Mouse (Mus musculus): ENCODE results near the gene Kcnq2. TPM values are rescaled to one million over a fixed set of nuclear protein-coding genes. Genes with fewer than 3 reads are reported as not detected.

Gene Kcnq2
- 100 to 1,000 TPM; 213 to 234 TPM for total RNA-seq (2021)
- long read RNA-seq, full-length matches to known transcripts: 5 of 42 reads
- long read RNA-seq, partial matches to known transcripts: 24 of 42 reads
- long read RNA-seq, other reads (novel, unspliced or antisense): 13 of 42 reads

DNA sequence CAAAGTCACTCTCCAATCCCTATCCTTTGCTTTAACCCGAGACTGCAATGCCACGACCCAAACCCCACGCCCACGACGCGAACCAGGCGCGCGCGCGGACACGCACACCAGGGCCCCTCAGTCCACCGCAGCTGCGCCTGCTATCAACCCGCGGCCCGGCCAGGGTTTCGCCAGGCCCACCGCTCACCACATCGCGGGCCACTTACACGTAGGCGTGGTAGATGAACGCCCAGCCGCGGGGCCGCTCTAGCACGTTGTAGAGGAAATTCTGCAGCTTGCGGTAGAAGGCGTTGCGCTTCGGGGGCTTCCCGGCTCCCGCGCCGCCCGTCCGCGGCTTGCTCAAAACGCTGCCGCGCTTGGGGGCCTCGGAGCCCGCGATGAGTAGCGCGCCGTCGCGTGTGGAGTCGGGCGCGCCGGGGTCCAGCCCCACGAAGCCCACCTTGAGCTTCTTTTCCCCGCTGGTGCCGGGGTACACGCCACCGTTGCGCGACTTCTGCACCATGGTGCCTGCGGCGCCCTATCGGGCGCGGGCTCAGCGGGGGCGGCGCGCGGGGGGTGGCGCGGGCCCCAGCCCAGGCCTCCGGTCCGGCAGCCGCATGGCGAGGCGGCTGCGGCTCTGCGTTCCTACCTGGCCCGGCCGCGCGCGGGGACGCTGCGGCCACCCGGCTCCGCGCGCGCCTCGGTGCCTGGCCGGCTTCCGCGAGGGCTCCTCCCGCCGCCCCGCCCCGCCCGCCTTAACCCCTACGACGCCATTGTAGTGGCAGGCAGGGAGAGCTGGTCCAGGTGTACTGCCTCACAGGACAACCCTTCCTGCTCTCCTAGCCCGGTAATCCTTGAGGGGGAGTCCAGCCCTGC is at the start of gene Kcnq2:
Gene Kcnq2, minus strand, starts transcription at position 710 of the 855 bp plus-strand sequence.
- peak; percentile 54 to 55 for DNase-seq (ENCODE audit: low spot score in 2 of 2)

DNA sequence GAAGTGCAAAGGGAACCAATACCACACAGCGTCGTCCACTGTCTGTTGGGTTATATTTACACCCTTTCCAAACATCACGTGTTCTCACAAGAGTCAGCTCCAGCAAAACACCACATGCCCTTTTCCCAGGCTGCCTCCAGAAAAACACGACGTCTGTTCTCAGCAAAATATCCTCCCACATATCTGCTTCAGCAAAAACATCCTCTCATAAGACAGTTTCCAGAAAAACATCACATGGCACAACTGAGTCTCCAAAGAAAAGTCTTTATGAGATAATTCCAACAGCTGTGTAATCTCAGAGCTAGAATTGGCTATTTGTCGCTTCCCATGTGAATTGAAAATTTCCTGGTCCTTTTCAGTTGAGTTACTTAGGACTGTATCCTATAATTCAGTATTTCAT is 45.8 kb upstream of the Kcnq2 start:
- DNase-seq (ENCODE audit: low spot score in 2 of 2): no peak

DNA sequence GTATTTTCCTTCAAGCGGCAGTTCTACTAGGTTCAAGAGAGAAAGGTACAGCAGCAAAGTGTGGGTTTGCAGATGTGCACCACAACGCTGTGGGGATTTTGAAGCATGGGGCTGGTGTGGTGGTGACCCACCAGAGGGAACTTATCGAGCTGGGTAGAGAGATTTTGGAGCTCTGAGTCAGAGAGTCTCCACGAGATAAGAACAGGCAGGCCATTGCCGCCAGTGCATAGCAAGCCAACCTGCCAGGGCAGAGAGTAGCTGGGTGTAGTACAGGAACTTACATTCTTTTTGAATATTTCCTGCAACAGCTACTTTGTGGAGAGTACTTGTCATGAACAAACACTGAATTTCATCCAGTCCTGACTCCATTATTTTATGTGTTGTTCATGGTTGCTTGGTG is 43.4 kb upstream of the Kcnq2 start:
- DNase-seq (ENCODE audit: low spot score in 2 of 2): no peak

DNA sequence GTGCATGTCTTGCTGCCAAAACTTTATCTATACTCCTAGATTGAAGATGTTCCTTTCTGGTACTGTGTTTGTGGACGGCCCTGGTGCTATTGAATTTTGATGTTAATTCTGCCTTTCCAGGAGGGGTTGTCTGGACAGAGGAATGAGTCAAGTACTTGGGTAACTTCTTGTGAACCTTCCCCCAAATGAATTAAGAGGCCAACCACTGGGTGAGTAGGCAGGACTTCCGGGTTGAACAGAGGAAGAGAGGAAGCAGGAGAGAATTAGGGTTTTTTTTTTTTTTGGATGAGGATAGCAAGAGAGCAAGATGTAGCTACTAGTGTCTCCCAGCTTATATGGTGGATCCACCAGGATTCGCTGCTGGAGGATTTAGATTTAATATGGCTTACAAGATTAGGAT is 42.9 kb upstream of the Kcnq2 start:
- DNase-seq (ENCODE audit: low spot score in 2 of 2): no peak

DNA sequence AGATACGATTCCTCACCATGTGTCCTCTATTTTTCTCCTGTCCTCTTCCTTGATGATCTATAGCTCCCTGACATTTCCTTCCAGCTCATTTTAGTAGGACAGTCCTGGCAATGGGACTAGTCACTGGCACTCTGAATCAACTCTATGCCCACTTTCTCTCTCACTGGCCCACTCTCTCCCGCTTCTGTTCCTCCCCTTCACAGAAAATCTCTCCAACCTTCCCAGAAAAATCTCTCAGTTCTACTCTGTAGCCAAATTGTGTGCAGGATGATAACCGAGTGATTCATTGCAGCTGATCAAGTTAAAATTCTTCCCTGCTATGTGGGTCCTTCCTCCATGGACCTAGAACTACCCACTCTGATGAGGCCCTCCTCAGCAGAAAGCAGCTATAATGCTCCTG is 39.5 kb upstream of the Kcnq2 start:
- DNase-seq (ENCODE audit: low spot score in 2 of 2): no peak

DNA sequence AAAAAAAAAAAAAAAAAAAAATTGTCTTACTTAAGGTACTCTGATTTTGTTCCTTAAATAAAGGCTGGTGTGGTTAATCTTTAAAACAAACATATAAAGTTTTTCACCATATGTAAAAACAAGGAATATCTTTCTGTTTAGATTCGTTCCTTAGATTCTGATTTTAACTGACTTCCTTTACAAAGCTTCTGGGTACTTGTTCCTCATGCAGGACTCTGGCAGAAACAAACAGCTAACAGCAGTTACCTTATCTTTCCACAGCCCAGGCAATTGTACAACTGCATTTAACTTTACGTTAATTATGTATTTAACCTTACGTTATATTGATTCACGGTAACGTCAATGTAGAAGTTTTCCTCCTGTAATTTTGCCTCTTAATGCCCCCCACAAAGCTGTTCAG is 31.4 kb upstream of the Kcnq2 start:
- DNase-seq (ENCODE audit: low spot score in 2 of 2): no peak

DNA sequence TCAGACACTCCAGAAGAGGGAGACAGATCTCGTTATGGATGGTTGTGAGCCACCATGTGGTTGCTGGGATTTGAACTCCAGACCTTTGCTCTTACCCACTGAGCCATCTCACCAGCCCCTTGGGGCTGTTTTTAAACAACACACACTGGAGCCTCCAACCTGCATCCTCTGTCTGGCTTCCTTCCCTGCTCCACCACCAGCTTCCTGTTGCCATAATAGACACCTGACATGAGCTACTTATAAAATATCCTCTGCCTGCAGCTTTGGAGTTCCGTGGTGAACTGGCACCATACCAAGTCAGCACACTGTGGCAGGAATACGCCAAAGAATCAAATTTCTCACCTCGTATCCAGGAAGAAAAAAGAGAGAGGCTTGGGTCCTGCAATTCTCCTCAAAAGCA is 25.7 kb upstream of the Kcnq2 start:
- DNase-seq (ENCODE audit: low spot score in 2 of 2): peak in 1 of 2 experiments; percentile 6

DNA sequence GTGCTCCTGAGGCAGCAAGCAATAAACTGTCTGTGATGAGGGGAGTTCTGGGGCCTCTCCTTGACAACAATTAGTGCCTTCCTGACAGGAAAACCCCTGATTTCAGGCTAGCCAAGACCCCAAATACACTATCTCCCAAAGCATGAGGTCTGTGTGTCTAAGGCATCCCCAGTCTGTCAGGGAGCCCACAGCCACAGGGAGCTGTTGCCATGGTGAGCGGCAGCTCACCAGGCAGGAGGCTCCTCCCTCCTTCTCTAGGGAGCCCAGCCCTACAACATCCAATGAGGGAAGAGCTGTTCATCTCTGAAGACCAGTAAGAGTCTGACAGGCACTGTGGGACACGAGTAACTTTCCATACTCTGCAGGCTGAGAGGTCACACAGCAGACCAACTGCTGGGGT is 24.7 kb upstream of the Kcnq2 start:
- DNase-seq (ENCODE audit: low spot score in 2 of 2): peak; percentile 57 to 69

DNA sequence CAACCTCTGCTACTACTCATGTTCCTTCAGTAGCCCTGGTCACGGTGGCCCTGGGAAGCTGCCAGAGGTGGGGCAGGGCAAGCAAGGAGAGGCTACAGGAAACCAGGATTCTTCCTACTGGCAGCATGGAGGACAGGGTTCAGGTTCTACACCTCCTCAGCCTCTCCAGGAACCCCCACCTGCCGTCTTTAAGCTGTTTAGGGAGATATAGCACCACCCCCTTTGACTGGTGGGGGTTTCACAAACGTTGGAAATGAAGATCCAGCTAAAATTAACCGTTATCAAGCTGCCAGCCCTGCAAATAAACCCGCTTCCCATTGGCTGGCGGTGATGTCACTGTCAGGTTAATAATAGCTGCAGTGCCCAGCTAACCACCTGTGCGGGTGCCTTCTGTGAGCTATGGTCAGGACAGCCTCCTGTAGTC is 24.0 kb upstream of the Kcnq2 start:
- DNase-seq (ENCODE audit: low spot score in 2 of 2): peak; percentile 37 to 58

DNA sequence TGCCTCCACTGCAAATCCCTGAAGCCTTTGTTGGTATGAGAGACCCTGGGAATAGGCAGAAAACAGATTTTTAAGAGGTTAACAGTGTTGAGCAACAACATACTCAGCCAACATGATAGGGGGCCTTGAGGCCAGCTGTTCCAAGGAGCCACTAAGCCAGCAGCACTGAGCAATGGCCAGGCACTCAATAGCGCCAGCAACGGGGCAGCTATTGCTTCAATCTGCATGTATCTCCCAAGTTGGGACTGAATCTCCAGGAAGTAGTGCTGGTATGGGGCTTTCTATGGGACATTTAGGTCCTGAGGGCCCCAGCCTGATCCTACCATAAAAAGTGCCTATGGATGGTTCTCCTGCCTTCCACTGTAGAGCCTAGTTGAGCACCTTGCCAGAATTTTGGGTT is 23.4 kb upstream of the Kcnq2 start:
- peak in 1 of 2 experiments; percentile 6 for DNase-seq (ENCODE audit: low spot score in 2 of 2)

DNA sequence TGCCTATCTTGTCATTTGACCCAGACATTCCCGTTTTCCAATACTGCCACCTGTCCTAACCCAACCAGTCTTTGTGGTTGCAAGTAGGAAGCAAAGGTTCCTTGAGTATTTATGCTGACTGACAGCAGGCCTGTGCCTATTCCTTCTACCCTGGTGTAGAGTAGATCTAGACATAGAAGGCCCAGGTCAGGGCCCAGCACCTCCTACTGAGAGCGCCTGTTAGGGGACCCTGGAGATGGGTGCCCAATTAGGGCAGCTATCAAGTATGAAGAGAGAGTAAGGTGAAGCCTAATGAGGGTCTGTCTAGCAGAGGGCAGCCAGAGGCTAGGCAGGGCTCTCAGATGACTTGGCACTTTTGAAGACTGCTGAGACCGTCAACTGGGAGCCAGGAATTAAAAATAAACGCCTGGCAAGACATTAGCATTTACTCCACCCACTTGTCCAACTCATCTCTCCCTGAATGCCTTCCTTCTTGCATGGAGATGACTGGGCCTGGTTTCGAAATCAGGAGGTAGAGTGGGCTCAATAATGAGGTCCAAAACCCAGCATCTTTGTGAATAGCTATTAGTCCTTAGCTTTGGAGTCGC is 22.7 kb upstream of the Kcnq2 start:
- no peak for DNase-seq (ENCODE audit: low spot score in 2 of 2)

DNA sequence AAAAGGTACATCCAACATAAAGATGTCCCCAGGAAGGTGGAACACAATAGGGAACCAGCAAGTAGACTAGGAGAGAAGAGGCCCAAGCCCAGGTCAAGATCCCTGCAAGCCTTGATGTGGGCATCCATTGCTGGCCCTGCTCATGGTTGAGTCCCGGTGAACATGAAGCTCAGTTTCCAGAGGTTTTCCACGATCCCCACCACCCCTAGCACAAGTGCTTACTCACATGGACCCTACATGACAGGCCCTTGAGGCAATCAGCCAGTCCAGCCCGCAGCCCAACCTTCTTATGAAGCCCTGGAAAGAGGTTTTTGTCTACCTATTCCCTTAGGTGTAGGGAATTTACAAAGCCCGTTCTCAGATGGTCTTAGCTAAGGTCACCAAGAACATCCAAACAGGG is 22.1 kb upstream of the Kcnq2 start:
- DNase-seq (ENCODE audit: low spot score in 2 of 2): peak in 1 of 2 experiments; percentile 27

DNA sequence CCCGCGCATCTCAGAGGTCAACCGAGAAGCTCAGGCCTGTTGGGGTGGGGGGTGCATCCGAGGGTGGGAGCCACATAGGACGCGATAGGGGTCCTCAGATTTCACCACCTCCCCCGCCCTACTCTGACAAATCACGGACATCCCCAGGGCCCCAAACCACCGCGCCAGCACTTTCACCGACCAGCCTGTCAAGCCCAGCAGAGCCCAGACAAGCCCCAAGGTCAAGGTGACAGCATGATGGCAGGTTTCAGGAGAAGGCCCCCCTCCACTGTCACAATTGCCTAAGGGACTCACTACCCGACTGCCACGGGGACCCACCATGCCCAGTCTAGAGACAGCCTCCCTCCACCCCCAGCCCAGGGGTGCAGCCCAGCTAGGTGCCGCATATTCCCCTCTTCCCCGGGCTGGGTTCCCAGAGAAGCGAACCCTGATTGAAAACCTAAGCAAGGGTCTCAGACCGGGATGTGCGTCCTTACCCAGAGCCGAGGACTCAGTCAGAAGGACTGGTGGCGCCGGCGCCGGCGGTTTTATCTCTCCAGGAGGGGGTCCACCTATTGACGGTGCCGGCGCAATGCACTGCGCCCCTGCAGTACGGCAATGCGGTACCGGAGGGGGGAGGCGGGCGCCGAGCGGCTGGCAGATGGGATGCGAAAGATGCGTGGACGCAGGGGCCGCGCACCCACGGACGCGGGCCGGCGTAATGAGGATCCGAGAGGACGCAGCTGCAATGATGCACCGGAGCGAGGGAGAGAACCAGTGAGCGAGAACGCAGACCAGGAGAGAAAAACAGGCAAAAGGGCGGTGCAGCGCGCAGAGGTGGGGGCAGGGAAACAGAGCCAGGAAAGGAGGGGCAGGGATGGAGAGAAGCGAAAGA is 21.4 kb upstream of the Kcnq2 start, which contains the start of gene Eef1a2:
Gene Eef1a2, minus strand, starts transcription at position 767 of the 874 bp plus-strand sequence.
- DNase-seq (ENCODE audit: low spot score in 2 of 2): peak; percentile 68 to 82

DNA sequence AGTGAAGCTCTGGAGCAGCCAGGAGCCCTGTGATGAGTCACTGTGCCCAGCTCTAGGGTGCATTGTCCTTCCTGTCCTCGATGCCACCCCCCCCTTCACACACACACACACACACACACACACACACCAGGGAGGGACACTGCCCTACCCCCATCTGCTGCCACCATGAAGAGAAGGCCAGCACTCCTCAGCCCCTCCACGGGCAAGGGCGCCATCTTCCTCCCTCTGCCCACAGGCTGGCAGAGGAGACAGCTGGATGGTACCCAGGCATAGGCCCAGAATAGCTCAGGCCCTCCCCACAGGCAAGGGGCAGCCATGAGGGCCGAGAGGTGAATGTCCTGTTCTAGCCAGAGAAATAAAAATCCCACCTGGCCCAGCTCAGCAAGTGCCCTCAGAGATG is 20.7 kb upstream of the Kcnq2 start:
- peak in 1 of 2 experiments; percentile 53 for DNase-seq (ENCODE audit: low spot score in 2 of 2)

DNA sequence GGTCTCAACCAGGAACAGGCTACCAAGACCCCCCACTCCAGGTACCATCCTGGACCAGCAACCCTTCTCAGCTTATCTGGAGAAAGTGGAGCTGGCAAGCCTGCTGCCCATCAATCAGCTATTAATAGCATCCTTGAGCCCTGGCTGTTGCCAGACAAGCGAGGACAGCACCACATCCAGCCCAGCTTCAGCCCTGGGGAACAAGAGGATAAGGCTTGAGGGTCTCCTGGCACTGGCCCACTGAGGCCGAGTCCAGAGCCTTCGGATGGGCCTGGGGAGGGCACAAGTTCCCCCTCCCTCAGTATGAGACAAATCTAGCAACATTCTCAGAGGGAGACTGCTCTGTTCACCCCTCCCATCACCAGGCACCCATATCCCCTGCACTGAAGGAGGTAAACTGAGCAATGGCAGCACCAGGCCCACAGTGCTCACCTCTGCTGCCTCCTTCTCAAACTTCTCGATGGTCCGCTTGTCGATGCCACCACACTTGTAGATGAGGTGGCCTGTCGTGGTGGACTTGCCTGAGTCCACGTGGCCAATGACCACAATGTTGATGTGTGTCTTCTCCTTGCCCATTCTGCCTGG is 19.8 kb upstream of the Kcnq2 start:
- DNase-seq (ENCODE audit: low spot score in 2 of 2): peak in 1 of 2 experiments; percentile 19

DNA sequence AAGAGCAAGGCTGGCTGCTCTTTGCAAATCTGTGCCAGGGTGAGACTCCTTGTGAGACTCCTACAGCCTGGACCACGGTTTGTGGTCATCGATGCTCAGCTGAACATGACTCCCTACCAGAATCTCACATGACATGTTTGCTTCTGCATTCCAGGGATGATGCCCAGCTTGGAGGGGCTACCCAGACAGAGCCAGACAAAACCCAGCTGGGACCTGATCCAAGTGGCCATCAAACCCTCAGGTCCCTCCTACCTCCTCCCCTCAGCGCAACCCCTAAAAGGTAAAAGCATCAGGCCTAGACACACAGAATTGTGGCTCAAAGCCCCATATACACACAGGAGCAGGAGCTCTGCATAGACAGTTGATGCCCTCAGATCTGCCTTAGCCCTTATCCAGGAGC is 19.3 kb upstream of the Kcnq2 start:
- no peak for DNase-seq (ENCODE audit: low spot score in 2 of 2)

DNA sequence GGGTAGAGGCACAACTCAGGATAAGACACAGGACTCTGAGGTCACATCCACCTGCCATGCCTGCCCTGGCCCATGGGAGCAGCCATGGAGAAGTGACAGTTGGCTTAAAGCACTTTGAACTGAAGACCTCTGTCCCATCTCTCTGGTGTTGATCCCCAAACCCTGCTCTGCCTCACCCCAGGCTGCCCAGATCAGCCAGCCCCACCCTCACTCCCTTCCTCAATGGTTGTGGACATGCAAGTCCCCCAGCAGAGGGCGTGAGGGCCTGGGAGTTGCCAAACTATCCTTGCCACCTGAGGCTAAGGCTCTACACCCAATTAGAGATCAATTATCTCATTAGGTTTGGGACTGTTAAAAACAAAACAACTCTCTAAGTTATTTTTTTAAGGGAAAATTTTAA is 18.7 kb upstream of the Kcnq2 start:
- DNase-seq (ENCODE audit: low spot score in 2 of 2): peak in 1 of 2 experiments; percentile 49

DNA sequence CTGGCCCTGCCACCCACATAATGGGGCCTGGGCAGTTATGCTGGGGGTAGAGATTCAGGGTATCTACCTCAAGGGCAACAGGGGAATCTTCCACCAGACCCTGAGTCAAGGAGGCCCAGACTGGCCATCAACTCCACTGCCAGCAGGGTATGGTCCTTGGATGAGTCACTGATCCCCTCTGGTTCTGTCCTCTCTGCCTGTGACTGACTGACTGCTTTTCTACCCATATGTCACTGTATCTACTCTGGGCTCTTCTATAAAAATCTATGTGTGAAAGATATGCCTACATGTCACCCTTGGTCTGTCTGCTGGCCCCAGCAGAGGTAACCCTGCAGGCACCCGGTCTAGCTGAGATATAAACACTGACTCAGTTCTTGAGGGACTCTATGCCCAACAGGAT is 18.0 kb upstream of the Kcnq2 start:
- no peak for DNase-seq (ENCODE audit: low spot score in 2 of 2)

DNA sequence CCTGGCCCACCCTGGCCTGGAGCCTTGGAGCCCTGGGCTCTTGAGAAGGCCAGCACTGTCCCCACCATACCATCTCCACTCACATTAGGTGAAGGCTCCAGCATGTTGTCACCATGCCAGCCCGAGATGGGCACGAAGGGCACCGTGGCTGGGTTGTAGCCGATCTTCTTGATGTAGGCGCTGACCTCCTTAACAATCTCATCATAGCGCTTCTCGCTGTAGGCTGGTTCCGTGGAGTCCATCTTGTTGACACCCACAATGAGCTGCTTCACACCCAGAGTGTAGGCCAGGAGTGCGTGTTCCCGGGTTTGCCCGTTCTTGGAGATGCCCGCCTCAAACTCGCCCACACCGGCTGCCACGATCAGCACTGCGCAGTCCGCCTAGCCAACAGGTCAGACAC is 17.6 kb upstream of the Kcnq2 start:
- DNase-seq (ENCODE audit: low spot score in 2 of 2): peak; percentile 10 to 24

DNA sequence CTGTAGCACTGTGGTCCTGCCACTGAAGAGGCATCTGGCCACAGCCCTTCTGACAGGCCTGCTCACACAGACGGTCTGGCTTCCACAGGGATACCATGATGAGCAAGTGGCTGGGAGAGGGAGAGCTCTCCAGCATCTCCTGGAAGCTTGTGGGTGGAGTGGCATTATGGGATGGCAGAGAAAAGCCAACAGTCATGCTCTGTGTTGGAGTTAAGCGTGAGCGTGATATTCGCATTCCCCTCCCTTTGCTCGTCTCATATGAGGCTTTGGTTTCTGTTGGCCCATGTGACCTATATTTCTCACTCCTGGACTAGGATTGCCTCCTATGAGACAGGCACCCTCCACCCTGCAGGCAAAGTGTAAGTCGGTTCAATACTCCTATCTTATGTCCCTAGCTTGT is 15.2 kb upstream of the Kcnq2 start:
- peak; percentile 20 to 47 for DNase-seq (ENCODE audit: low spot score in 2 of 2)
